Mouse (Mus musculus): ENCODE results near the gene Plcb2.

Plcb2 gene

GRCm38 (mm10) chr2:118716677-118717076 is 11.6 kb downstream of the Plcb2 start:
- no peak for DNase-seq (ENCODE audit: low read depth, low spot score)

- no peak for DNase-seq (ENCODE audit: low read depth, low spot score)
Observed at GRCm38 (mm10) chr2:118714230-118714629, 14.0 kb downstream of the Plcb2 start.

- DNase-seq (ENCODE audit: low read depth, low spot score): no peak
Observed at GRCm38 (mm10) chr2:118713631-118714030, 14.6 kb downstream of the Plcb2 start.

GRCm38 (mm10) chr2:118711038-118711494 is 17.2 kb downstream of the Plcb2 start:
- peak; percentile 64 for DNase-seq (ENCODE audit: low read depth, low spot score)

GRCm38 (mm10) chr2:118709655-118710221 is 18.5 kb downstream of the Plcb2 start:
- no peak for DNase-seq (ENCODE audit: low read depth, low spot score)

- no peak for DNase-seq (ENCODE audit: low read depth, low spot score)
Observed at GRCm38 (mm10) chr2:118708472-118708871, 19.8 kb downstream of the Plcb2 start.

GRCm38 (mm10) chr2:118706436-118706835 is 21.8 kb downstream of the Plcb2 start:
- DNase-seq (ENCODE audit: low read depth, low spot score): no peak

GRCm38 (mm10) chr2:118703913-118704730 is 24.1 kb downstream of the Plcb2 start, which contains the start of gene Ankrd63:
Gene Ankrd63 (minus strand): TSS chr2:118703963.
- DNase-seq (ENCODE audit: low read depth, low spot score): peak; percentile 52

GRCm38 (mm10) chr2:118702883-118703761 is 25.1 kb downstream of the Plcb2 start:
- DNase-seq (ENCODE audit: low read depth, low spot score): peak; percentile 69

- DNase-seq (ENCODE audit: low read depth, low spot score): peak; percentile 62
Observed at GRCm38 (mm10) chr2:118701971-118702882, 26.0 kb downstream of the Plcb2 start.

GRCm38 (mm10) chr2:118701161-118701560 is 27.1 kb downstream of the Plcb2 start:
- no peak for DNase-seq (ENCODE audit: low read depth, low spot score)

- peak; percentile 87 for DNase-seq (ENCODE audit: low read depth, low spot score)
Observed at GRCm38 (mm10) chr2:118700179-118701062, 27.8 kb downstream of the Plcb2 start.

- no peak for DNase-seq (ENCODE audit: low read depth, low spot score)
Observed at GRCm38 (mm10) chr2:118697955-118698354, 30.3 kb downstream of the Plcb2 start.

GRCm38 (mm10) chr2:118697311-118697877 is 30.8 kb downstream of the Plcb2 start:
- no peak for DNase-seq (ENCODE audit: low read depth, low spot score)

GRCm38 (mm10) chr2:118696451-118697308 is 31.6 kb downstream of the Plcb2 start:
- DNase-seq (ENCODE audit: low read depth, low spot score): no peak

GRCm38 (mm10) chr2:118695677-118696232 is 32.5 kb downstream of the Plcb2 start:
- peak; percentile 86 for DNase-seq (ENCODE audit: low read depth, low spot score)

- no peak for DNase-seq (ENCODE audit: low read depth, low spot score)
Observed at GRCm38 (mm10) chr2:118693370-118693966, 34.8 kb downstream of the Plcb2 start.

GRCm38 (mm10) chr2:118689875-118690274 is 38.4 kb downstream of the Plcb2 start:
- no peak for DNase-seq (ENCODE audit: low read depth, low spot score)
